Mouse (Mus musculus): ENCODE measurements around the gene Tbx5. TPM values are rescaled to one million over a fixed set of nuclear protein-coding genes. Genes with fewer than 3 reads are reported as not detected.

Tbx5 gene
- total and polyA plus RNA-seq, 3 experiments, result 0.05 TPM; not detected in 2

DNA sequence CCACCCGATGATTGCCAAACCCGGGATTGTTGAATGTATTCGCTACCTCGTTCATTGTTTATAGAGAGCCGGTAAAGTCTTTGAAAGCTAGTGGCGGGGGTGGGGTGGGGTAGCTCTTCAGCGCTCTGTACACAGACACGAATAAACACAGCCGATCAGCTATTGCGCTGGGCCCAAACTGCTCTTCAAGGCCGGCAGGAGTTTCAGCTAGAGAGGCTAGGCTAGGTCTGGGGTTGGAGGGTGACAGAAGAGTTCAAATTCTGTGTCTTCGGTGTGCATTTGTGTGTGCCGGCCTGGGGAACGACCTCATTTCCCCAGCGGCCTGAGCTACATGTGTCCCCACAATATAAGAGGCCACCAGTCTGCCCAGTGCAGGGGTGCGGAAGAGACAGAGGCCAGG is 6.7 kb downstream of the Tbx5 start:
- H3K9me3 ChIP-seq (replicated peaks), result peaks cover 77% of the 10 kb centered on the region
- H3K27me3 ChIP-seq (ENCODE audit: insufficient read depth, low read length), result no peaks in the 10 kb centered on the region
- no peaks in the 10 kb centered on the region for H3K4me1 ChIP-seq (ENCODE audit: insufficient read depth, low read depth, low read length)
- H3K36me3 ChIP-seq (replicated peaks), result no peaks in the 10 kb centered on the region
- DNase-seq (ENCODE audit: low spot score), result no peak
- no peak for ATAC-seq (ENCODE audit: extremely low read depth, insufficient number of reproducible peaks, low FRiP score, poor library complexity, severe bottlenecking)
- TF ChIP-seq GATA1 (IDR thresholded peaks at IDR 0.05; ENCODE audit: borderline replicate concordance, low read length) (no peak), POLR2AphosphoS5 (IDR thresholded peaks at IDR 0.05; ENCODE audit: insufficient replicate concordance, low read depth, low read length) (no peak), GATA2 (IDR thresholded peaks at IDR 0.05; ENCODE audit: borderline replicate concordance, low read depth, low read length) (no peak)
- H3K4me3 ChIP-seq (ENCODE audit: low read depth, low read length), result no peak overlapping the region

DNA sequence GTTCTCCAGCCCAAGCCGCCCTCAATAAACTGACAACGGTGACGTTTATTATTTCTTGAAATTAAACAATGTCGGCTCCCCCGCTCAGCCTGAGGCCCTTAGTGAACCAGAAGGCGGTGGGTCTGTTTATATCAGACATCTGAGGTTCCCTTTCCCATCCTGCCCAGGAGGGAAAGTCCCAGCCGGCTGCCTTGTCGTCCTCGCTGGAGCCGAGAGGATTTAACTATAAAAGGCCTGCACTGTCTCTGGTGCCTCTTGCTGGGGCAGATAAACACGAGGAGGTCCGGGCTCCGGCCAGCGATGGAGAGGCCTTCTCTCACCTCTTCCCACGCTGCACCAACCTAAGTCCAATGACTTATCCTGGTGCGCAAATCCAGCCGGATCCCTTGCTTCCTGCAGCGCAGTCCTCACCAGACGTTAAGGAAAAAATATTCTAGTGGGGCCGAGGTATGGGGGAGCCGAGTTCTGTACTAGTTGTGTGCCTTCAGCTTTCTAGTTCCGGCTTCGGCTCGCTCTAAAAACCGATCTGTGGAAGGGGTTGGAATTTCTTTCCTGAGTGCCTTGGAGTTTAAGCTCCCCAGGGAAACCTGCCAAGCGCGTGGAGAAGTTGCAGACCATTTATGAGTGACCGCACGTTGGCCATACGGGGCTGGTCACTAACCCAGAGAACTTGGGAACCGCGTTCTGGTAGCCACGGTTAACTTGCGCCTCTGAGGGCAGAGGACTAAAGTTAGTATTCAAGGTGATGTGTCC is 7.3 kb downstream of the Tbx5 start:
- no peak for ATAC-seq (ENCODE audit: extremely low read depth, insufficient number of reproducible peaks, low FRiP score, poor library complexity, severe bottlenecking)
- no peak for DNase-seq (ENCODE audit: low spot score)
- H3K27me3 ChIP-seq (ENCODE audit: insufficient read depth, low read length), result no peaks in the 10 kb centered on the region

DNA sequence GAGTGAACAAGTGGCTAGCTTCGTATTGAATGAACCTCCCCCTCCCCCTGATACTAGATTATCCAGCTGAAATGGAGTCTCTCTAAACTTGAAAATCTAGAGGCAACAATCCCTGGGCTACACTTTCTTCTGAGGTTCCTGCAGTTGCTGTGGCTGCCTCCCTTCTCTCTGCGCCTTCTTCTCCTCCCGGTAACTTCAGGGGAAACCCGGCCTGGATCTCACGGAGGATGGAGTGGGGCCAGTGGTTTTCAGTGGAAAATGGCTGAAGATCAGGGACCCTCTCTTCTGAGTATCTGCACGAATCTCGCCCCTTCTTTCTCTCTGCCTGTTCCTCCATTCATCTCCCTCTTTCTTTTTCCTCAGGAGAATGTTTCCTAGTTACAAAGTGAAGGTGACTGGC is 7.9 kb downstream of the Tbx5 start:
- DNase-seq (ENCODE audit: low spot score) (no peak), ATAC-seq (ENCODE audit: extremely low read depth, insufficient number of reproducible peaks, low FRiP score, poor library complexity, severe bottlenecking) (no peak)
- Histone ChIP-seq H3K9me3 (replicated peaks) (peaks cover 76% of the 10 kb centered on the region), H3K27me3 (ENCODE audit: insufficient read depth, low read length) (no peaks in the 10 kb centered on the region), H3K4me1 (ENCODE audit: insufficient read depth, low read depth, low read length) (no peaks in the 10 kb centered on the region), H3K4me3 (ENCODE audit: low read depth, low read length) (no peak overlapping the region), H3K36me3 (replicated peaks) (no peaks in the 10 kb centered on the region)
- TF ChIP-seq GATA1 (IDR thresholded peaks at IDR 0.05; ENCODE audit: borderline replicate concordance, low read length) (no peak), GATA2 (IDR thresholded peaks at IDR 0.05; ENCODE audit: borderline replicate concordance, low read depth, low read length) (no peak), POLR2AphosphoS5 (IDR thresholded peaks at IDR 0.05; ENCODE audit: insufficient replicate concordance, low read depth, low read length) (no peak), CTCF (IDR thresholded peaks at IDR 0.05; ENCODE audit: low read depth, low read length) (no peak), TAL1 (conservative IDR thresholded peaks at IDR 0.05; ENCODE audit: low read depth, low read length) (no peak)

More for the DNA sequence above, 7.3 kb downstream of the Tbx5 start:
- Histone ChIP-seq H3K4me1 (ENCODE audit: insufficient read depth, low read depth, low read length) (no peaks in the 10 kb centered on the region), H3K4me3 (ENCODE audit: low read depth, low read length) (no peak overlapping the region), H3K9me3 (replicated peaks) (peaks cover 77% of the 10 kb centered on the region), H3K36me3 (replicated peaks) (no peaks in the 10 kb centered on the region)
- TF ChIP-seq GATA2 (IDR thresholded peaks at IDR 0.05; ENCODE audit: borderline replicate concordance, low read depth, low read length), result no peak
- TF ChIP-seq GATA1 (IDR thresholded peaks at IDR 0.05; ENCODE audit: borderline replicate concordance, low read length), result no peak
- TF ChIP-seq POLR2AphosphoS5 (IDR thresholded peaks at IDR 0.05; ENCODE audit: insufficient replicate concordance, low read depth, low read length), result no peak
- no peak for TF ChIP-seq TAL1 (conservative IDR thresholded peaks at IDR 0.05; ENCODE audit: low read depth, low read length)
- no peak for TF ChIP-seq CTCF (IDR thresholded peaks at IDR 0.05; ENCODE audit: low read depth, low read length)

DNA sequence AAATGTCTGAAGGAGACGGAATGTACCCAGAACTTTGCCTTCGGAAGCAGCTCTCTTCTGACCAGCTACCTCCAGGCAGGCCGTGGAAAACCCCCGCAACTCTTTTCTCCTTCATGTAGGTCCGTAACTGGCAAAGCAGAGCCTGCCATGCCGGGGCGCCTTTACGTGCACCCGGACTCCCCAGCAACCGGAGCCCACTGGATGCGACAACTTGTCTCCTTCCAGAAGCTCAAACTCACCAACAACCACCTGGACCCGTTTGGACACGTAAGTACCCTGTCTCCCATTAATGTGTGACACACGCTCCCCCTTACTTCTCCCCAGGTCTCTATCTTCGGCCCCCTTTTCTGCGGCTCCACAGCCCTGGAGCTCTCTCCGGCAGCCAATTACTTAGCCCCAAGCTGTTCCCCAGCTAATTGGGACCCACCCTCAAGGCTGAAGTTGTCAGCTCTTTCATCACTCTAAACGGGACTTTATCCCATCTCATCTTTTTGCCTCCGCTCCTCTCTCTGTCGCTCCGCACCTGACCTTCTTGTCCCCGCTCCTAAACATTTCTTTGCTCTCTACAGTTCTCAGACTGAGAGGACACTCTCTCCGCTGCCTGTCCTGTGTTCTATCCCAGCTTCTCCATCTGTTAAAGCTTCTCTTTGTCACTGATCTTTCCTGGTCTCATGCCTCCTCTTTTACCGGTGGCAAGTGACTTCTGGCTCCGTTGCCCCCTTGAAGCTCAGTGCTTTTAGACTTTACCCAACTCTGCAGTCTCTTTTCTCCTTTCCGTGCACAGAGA is 9.4 kb downstream of the Tbx5 start:
- no peak overlapping the region for H3K4me3 ChIP-seq (ENCODE audit: low read depth, low read length)
- H3K27me3 ChIP-seq (ENCODE audit: insufficient read depth, low read length), result no peaks in the 10 kb centered on the region
- ATAC-seq (ENCODE audit: extremely low read depth, insufficient number of reproducible peaks, low FRiP score, poor library complexity, severe bottlenecking) (no peak), DNase-seq (ENCODE audit: low spot score) (no peak)
- no peaks in the 10 kb centered on the region for H3K4me1 ChIP-seq (ENCODE audit: insufficient read depth, low read depth, low read length)
- no peaks in the 10 kb centered on the region for H3K36me3 ChIP-seq (replicated peaks)
- TF ChIP-seq TAL1 (conservative IDR thresholded peaks at IDR 0.05; ENCODE audit: low read depth, low read length) (no peak), CTCF (IDR thresholded peaks at IDR 0.05; ENCODE audit: low read depth, low read length) (no peak), GATA1 (IDR thresholded peaks at IDR 0.05; ENCODE audit: borderline replicate concordance, low read length) (no peak), POLR2AphosphoS5 (IDR thresholded peaks at IDR 0.05; ENCODE audit: insufficient replicate concordance, low read depth, low read length) (no peak), GATA2 (IDR thresholded peaks at IDR 0.05; ENCODE audit: borderline replicate concordance, low read depth, low read length) (no peak)
- peaks cover 79% of the 10 kb centered on the region for H3K9me3 ChIP-seq (replicated peaks)

DNA sequence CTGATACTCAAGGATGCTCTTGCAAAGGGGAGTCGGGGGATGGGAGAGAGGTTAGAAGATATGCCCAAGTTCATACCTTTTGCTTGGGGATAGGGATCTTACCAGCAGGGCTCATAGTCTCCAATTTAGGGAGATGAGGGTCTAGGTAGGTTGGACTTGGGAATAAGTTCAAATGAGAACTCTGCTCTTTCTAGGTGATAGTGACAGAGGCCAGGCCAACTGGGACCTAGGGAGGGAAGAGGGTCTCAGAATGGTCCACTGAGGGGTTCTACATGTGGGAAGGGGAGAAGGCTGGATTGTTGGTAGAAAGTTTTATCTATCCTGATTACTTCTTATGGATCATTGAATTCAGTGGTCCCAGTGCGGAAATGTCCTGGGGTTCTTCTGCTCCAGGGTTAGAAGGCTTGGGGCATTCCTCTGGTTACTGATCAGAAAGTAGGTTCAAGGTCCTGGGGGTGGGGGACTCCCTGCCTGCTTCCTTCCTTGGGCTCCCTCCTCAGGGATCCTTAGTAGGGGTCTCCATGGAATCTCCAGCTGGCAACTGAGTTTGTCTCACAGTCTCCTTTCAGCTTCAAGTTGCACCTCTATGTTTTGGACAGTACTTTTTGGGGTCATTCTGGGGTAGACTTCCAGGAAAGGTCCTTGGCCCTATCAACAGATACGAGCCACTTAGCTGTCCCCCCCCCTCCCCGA is 10.4 kb downstream of the Tbx5 start:
- H3K9me3 ChIP-seq (replicated peaks), result peaks cover 79% of the 10 kb centered on the region
- H3K36me3 ChIP-seq (replicated peaks), result no peaks in the 10 kb centered on the region
- no peak overlapping the region for H3K4me3 ChIP-seq (ENCODE audit: low read depth, low read length)
- no peaks in the 10 kb centered on the region for H3K27me3 ChIP-seq (ENCODE audit: insufficient read depth, low read length)
- DNase-seq (ENCODE audit: low spot score), result no peak
- H3K4me1 ChIP-seq (ENCODE audit: insufficient read depth, low read depth, low read length), result no peaks in the 10 kb centered on the region
- TF ChIP-seq POLR2AphosphoS5 (IDR thresholded peaks at IDR 0.05; ENCODE audit: insufficient replicate concordance, low read depth, low read length) (no peak), CTCF (IDR thresholded peaks at IDR 0.05; ENCODE audit: low read depth, low read length) (no peak), TAL1 (conservative IDR thresholded peaks at IDR 0.05; ENCODE audit: low read depth, low read length) (no peak), GATA2 (IDR thresholded peaks at IDR 0.05; ENCODE audit: borderline replicate concordance, low read depth, low read length) (no peak), GATA1 (IDR thresholded peaks at IDR 0.05; ENCODE audit: borderline replicate concordance, low read length) (no peak)
- ATAC-seq (ENCODE audit: extremely low read depth, insufficient number of reproducible peaks, low FRiP score, poor library complexity, severe bottlenecking), result no peak

DNA sequence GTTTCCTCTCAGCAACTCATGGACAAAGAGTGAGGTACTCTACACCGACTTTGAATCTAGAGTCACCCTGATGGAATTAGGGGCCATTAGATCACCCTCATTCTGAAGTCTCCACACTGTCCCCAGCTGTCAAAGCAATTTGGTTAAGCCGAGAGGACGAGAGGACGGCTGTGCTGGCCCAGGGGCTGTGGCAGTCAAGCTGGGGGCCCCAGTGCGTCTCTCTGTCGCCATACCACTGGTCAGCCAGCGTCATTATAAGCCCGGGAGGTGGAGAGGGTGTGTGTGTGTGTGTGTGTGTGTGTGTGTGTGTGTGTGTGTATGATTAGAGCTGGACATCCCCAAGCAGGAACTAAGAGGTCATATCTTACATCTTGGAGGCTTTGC is 10.9 kb downstream of the Tbx5 start:
- H3K9me3 ChIP-seq (replicated peaks), result peaks cover 81% of the 10 kb centered on the region
- H3K27me3 ChIP-seq (ENCODE audit: insufficient read depth, low read length), result no peaks in the 10 kb centered on the region
- H3K36me3 ChIP-seq (replicated peaks), result no peaks in the 10 kb centered on the region
- DNase-seq (ENCODE audit: low spot score) (no peak), ATAC-seq (ENCODE audit: extremely low read depth, insufficient number of reproducible peaks, low FRiP score, poor library complexity, severe bottlenecking) (no peak)
- no peak overlapping the region for H3K4me3 ChIP-seq (ENCODE audit: low read depth, low read length)
- TF ChIP-seq TAL1 (conservative IDR thresholded peaks at IDR 0.05; ENCODE audit: low read depth, low read length), result no peak
- TF ChIP-seq GATA1 (IDR thresholded peaks at IDR 0.05; ENCODE audit: borderline replicate concordance, low read length), result no peak
- TF ChIP-seq CTCF (IDR thresholded peaks at IDR 0.05; ENCODE audit: low read depth, low read length), result no peak
- no peak for TF ChIP-seq POLR2AphosphoS5 (IDR thresholded peaks at IDR 0.05; ENCODE audit: insufficient replicate concordance, low read depth, low read length)
- TF ChIP-seq GATA2 (IDR thresholded peaks at IDR 0.05; ENCODE audit: borderline replicate concordance, low read depth, low read length), result no peak
- H3K4me1 ChIP-seq (ENCODE audit: insufficient read depth, low read depth, low read length), result no peaks in the 10 kb centered on the region
